Mouse (Mus musculus) embryonic facial prominence, embryonic 14.5 days (tissue): ENCODE results near the gene Cenpa. TPM values are rescaled to one million over a fixed set of nuclear protein-coding genes. Genes with fewer than 3 reads are reported as not detected.

Source experiments
- ATAC-seq: fragments of 200-750 bp; cut with Nextera tagmentation; 2 replicates; pipeline ENCODE4 v1.8.0; 2017; ENCODE audit warnings: low read depth, moderate number of reproducible peaks, moderate TSS enrichment
- DNase-seq: peaks from one replicate; pipeline ENCODE4 v3.0.0-alpha.2; 2015; ENCODE audit warnings: low spot score
- H3K27ac ChIP-seq: fragments of 300-500 bp; sonication (generic); replicated peaks from 2 replicates; pipeline ENCODE4 v1.5.1; 2014; ENCODE audit warnings: low read depth, mild to moderate bottlenecking, low read length, moderate library complexity
- H3K27me3 ChIP-seq: fragments of 300-500 bp; sonication (generic); replicated peaks from 2 replicates; pipeline ENCODE4 v1.6.1; 2014; ENCODE audit warnings: low read length; ENCODE audit not compliant: control insufficient read depth, insufficient read depth
- H3K36me3 ChIP-seq: fragments of 300-500 bp; sonication (generic); 2 replicates; pipeline ENCODE4 v1.6.1; 2014; ENCODE audit warnings: low read length, mixed read lengths; ENCODE audit not compliant: control insufficient read depth, insufficient read depth
- H3K4me1 ChIP-seq: fragments of 300-500 bp; sonication (generic); 2 replicates; pipeline ENCODE4 v1.6.1; 2014; ENCODE audit warnings: antibody characterized with exemption, low read length; ENCODE audit not compliant: control insufficient read depth, insufficient read depth
- H3K4me2 ChIP-seq: fragments of 300-500 bp; sonication (generic); 2 replicates; pipeline ENCODE4 v1.6.1; 2014; ENCODE audit warnings: low read depth, mild to moderate bottlenecking, low read length, moderate library complexity, mixed read lengths
- H3K4me3 ChIP-seq: fragments of 300-500 bp; sonication (generic); 2 replicates; pipeline ENCODE4 v1.5.1; 2014; ENCODE audit warnings: low read depth, mild to moderate bottlenecking, low read length
- H3K9ac ChIP-seq: fragments of 300-500 bp; sonication (generic); 2 replicates; pipeline ENCODE4 v1.6.1; 2014; ENCODE audit warnings: low read depth, mild to moderate bottlenecking, low read length, moderate library complexity, mixed read lengths
- H3K9me3 ChIP-seq: fragments of 300-500 bp; sonication (generic); 2 replicates; pipeline ENCODE4 v1.6.1; 2016; ENCODE audit warnings: low read length; ENCODE audit not compliant: control insufficient read depth
- WGBS: fragments of 180-500 bp; shearing (Covaris S2); extraction: QIAGEN DNeasy Blood & Tissue Kit; methylation state at CpG from one replicate; pipeline ENCODE4 v1.1.7; 2014; 5-methylcytosine and 5-hydroxymethylcytosine counted together
- polyA plus RNA-seq: library from polyadenylated mRNA; unstranded; fragments of >200 nt; fragmentation: Nextera tagmentation; extraction: Ambion mirVana; gene quantifications from 2 replicates; pipeline ENCODE4 v1.2.1, GENCODE M21; 2014

Gene Cenpa
- polyA plus RNA-seq, 1 experiment from 2014 or later = 209 TPM

- 67% methylated on average over 3 of the region's 3 CpGs for WGBS
- no peak overlapping the region for H3K4me2 ChIP-seq
- H3K4me3 ChIP-seq = no peak overlapping the region
- ATAC-seq (no peak), DNase-seq (no peak)
- H3K9me3 ChIP-seq = no peaks in the 10 kb centered on the region
- no peak overlapping the region for H3K27ac ChIP-seq
- H3K9ac ChIP-seq = no peak overlapping the region
- no peaks in the 10 kb centered on the region for H3K4me1 ChIP-seq
- no peaks in the 10 kb centered on the region; the same call in 1 of the 2 replicates for H3K27me3 ChIP-seq
- no peaks in the 10 kb centered on the region for H3K36me3 ChIP-seq
Observed at GRCm38 (mm10) chr5:30701866-30702265, 35.3 kb downstream of the Cenpa start.

- no peak overlapping the region for H3K9ac ChIP-seq
- no peaks in the 10 kb centered on the region for H3K9me3 ChIP-seq
- no peak overlapping the region for H3K27ac ChIP-seq
- H3K4me1 ChIP-seq = peaks cover 23% of the 10 kb centered on the region; the same call in 1 of the 2 replicates
- H3K27me3 ChIP-seq = peaks cover 43% of the 10 kb centered on the region
- no peak for ATAC-seq
- 11% methylated on average over 13 of the region's 13 CpGs for WGBS
- no peak overlapping the region for H3K4me3 ChIP-seq
- no peaks in the 10 kb centered on the region for H3K36me3 ChIP-seq
- peak; percentile 91 for DNase-seq
- no peak overlapping the region; the same call in 1 of the 2 replicates for H3K4me2 ChIP-seq
Observed at GRCm38 (mm10) chr5:30709744-30710383, 43.3 kb downstream of the Cenpa start.

GRCm38 (mm10) chr5:30710486-30710885 is 43.9 kb downstream of the Cenpa start:
- no peak overlapping the region for H3K27ac ChIP-seq
- H3K27me3 ChIP-seq = peaks cover 50% of the 10 kb centered on the region
- no peak overlapping the region for H3K9ac ChIP-seq
- H3K4me3 ChIP-seq = 0 out of 2 replicates have a peak overlapping the region, but pooled peaks have one; percentile 54
- no peak for DNase-seq
- H3K36me3 ChIP-seq = no peaks in the 10 kb centered on the region
- no peak for ATAC-seq
- no peaks in the 10 kb centered on the region for H3K9me3 ChIP-seq
- peak overlapping the region; percentile 86; the same call in 1 of the 2 replicates for H3K4me2 ChIP-seq
- WGBS = 28% methylated on average over 8 of the region's 8 CpGs
- H3K4me1 ChIP-seq = peaks cover 23% of the 10 kb centered on the region; the same call in 1 of the 2 replicates

GRCm38 (mm10) chr5:30711147-30712001 is 44.8 kb downstream of the Cenpa start, which contains the start of gene Dpysl5:
Gene Dpysl5 (plus strand): TSS chr5:30711564.
- Histone ChIP-seq H3K4me3 (peak within 1 kb of the TSS; percentile 54), H3K27ac (peak within 1 kb of the TSS; percentile 21; the same call in 1 of the 2 replicates), H3K9ac (peak within 1 kb of the TSS; percentile 61), H3K27me3 (peaks cover 50% of the 10 kb centered on the region), H3K4me1 (peaks cover 23% of the 10 kb centered on the region; the same call in 1 of the 2 replicates), H3K36me3 (no peaks in the 10 kb centered on the region), H3K4me2 (peak within 1 kb of the TSS; percentile 86), H3K9me3 (no peaks in the 10 kb centered on the region)
- peak; percentile 92 for DNase-seq
- under 1% methylated on average over 29 of the region's 71 CpGs for WGBS
- ATAC-seq = peak; percentile 88

GRCm38 (mm10) chr5:30712002-30712390 is 45.4 kb downstream of the Cenpa start:
- Histone ChIP-seq H3K4me1 (peaks cover 23% of the 10 kb centered on the region; the same call in 1 of the 2 replicates), H3K36me3 (no peaks in the 10 kb centered on the region), H3K9me3 (no peaks in the 10 kb centered on the region), H3K27ac (peak overlapping the region; percentile 21; the same call in 1 of the 2 replicates), H3K9ac (peak overlapping the region; percentile 61), H3K4me2 (peak overlapping the region; percentile 86), H3K4me3 (peak overlapping the region; percentile 54), H3K27me3 (peaks cover 50% of the 10 kb centered on the region)
- under 1% methylated on average over 11 of the region's 14 CpGs for WGBS
- ATAC-seq (peak; percentile 19; the same call in 1 of the 2 replicates), DNase-seq (peak; percentile 29)

GRCm38 (mm10) chr5:30712441-30713298 is 46.1 kb downstream of the Cenpa start:
- Histone ChIP-seq H3K27ac (no peak overlapping the region; the same call in 1 of the 2 replicates), H3K4me2 (peak overlapping the region; percentile 86), H3K9ac (peak overlapping the region; percentile 61), H3K9me3 (no peaks in the 10 kb centered on the region), H3K27me3 (peaks cover 50% of the 10 kb centered on the region), H3K4me3 (peak overlapping the region; percentile 54), H3K4me1 (peaks cover 23% of the 10 kb centered on the region; the same call in 1 of the 2 replicates), H3K36me3 (no peaks in the 10 kb centered on the region)
- WGBS = 1% methylated on average over 37 of the region's 43 CpGs
- DNase-seq (peak; percentile 61), ATAC-seq (peak; percentile 45)

DNA sequence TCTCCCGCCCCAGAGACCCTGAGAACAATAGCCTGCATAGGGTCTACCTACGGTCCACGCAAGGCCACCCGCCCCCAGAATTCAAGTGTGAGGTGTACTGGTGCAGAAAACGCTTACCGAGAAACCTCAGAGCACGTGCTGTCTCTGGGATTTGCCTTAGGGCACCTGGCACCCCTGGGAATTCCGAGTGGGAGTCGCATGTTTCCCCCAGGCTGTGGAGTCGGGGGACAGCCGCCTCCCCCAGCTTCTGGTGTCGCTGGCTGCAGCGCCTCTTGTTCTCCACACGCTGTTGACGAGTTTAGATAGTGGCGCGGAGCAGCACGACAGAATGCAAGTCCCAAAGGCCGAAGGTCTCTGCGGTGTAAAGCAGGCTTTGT is 46.7 kb downstream of the Cenpa start:
- Histone ChIP-seq H3K27me3 (peaks cover 50% of the 10 kb centered on the region), H3K4me1 (peaks cover 23% of the 10 kb centered on the region; the same call in 1 of the 2 replicates), H3K4me2 (peak overlapping the region; percentile 86), H3K9me3 (no peaks in the 10 kb centered on the region), H3K36me3 (no peaks in the 10 kb centered on the region), H3K27ac (no peak overlapping the region), H3K4me3 (peak overlapping the region; percentile 54), H3K9ac (peak overlapping the region; percentile 61)
- under 1% methylated on average over 19 of the region's 20 CpGs for WGBS
- ATAC-seq (peak; percentile 41; the same call in 1 of the 2 replicates), DNase-seq (peak; percentile 65)

GRCm38 (mm10) chr5:30713691-30714090 is 47.1 kb downstream of the Cenpa start:
- Histone ChIP-seq H3K27ac (no peak overlapping the region), H3K4me1 (peaks cover 23% of the 10 kb centered on the region; the same call in 1 of the 2 replicates), H3K9me3 (no peaks in the 10 kb centered on the region), H3K4me2 (peak overlapping the region; percentile 86), H3K9ac (peak overlapping the region; percentile 61), H3K27me3 (peaks cover 50% of the 10 kb centered on the region), H3K36me3 (no peaks in the 10 kb centered on the region), H3K4me3 (peak overlapping the region; percentile 54)
- WGBS = 26% methylated on average over 11 of the region's 11 CpGs
- ATAC-seq = no peak
- DNase-seq = no peak
